Mouse (Mus musculus): ENCODE results near the gene Ppp5c. TPM values are rescaled to one million over a fixed set of nuclear protein-coding genes. Genes with fewer than 3 reads are reported as not detected.

The Ppp5c gene
- polyA plus RNA-seq, 1 experiment from 2014 or later = 103 TPM

- H3K4me2 ChIP-seq = no peak overlapping the region
- peaks cover 46% of the 10 kb centered on the region for H3K36me3 ChIP-seq (ENCODE audit: poor library complexity, severe bottlenecking)
- no peaks in the 10 kb centered on the region for H3K9me3 ChIP-seq (replicated peaks)
- no peaks in the 10 kb centered on the region for H3K27me3 ChIP-seq
- no peak for ATAC-seq
- H3K9ac ChIP-seq = peak overlapping the region; percentile 83; the same call in 1 of the 2 replicates
- H3K4me3 ChIP-seq = no peak overlapping the region
- peaks cover 31% of the 10 kb centered on the region for H3K4me1 ChIP-seq
- no peak overlapping the region for H3K27ac ChIP-seq
- WGBS = 90% methylated on average over 10 of the region's 10 CpGs
Measured at GRCm38 (mm10) chr7:17024814-17025504, 2.8 kb downstream of the Ppp5c start.

GRCm38 (mm10) chr7:17024141-17024540 lies 3.6 kb downstream of the Ppp5c start:
- peaks cover 54% of the 10 kb centered on the region for H3K36me3 ChIP-seq (ENCODE audit: poor library complexity, severe bottlenecking)

GRCm38 (mm10) chr7:17023701-17024100 lies 4.0 kb downstream of the Ppp5c start:
- peaks cover 31% of the 10 kb centered on the region for H3K4me1 ChIP-seq
- H3K4me3 ChIP-seq = no peak overlapping the region
- H3K27me3 ChIP-seq = no peaks in the 10 kb centered on the region
- H3K36me3 ChIP-seq (ENCODE audit: poor library complexity, severe bottlenecking) = peaks cover 57% of the 10 kb centered on the region
- no peak overlapping the region for H3K27ac ChIP-seq
- no peak overlapping the region for H3K4me2 ChIP-seq
- H3K9ac ChIP-seq = no peak overlapping the region
- no peak for ATAC-seq
- WGBS = 93% methylated on average over 4 of the region's 4 CpGs
- no peaks in the 10 kb centered on the region for H3K9me3 ChIP-seq (replicated peaks)

More at GRCm38 (mm10) chr7:17024141-17024540, 3.6 kb downstream of the Ppp5c start:
- no peaks in the 10 kb centered on the region for H3K27me3 ChIP-seq
- no peak for ATAC-seq
- WGBS = 94% methylated on average over 6 of the region's 6 CpGs
- no peak overlapping the region for H3K4me3 ChIP-seq
- H3K4me2 ChIP-seq = no peak overlapping the region
- H3K27ac ChIP-seq = no peak overlapping the region
- H3K4me1 ChIP-seq = peaks cover 31% of the 10 kb centered on the region
- 0 out of 2 replicates have a peak overlapping the region, but pooled peaks have one; percentile 3 for H3K9ac ChIP-seq
- no peaks in the 10 kb centered on the region for H3K9me3 ChIP-seq (replicated peaks)

- H3K36me3 ChIP-seq (ENCODE audit: poor library complexity, severe bottlenecking) = peaks cover 67% of the 10 kb centered on the region
- WGBS = 96% methylated on average over 15 of the region's 15 CpGs
Measured at GRCm38 (mm10) chr7:17022176-17022575, 5.5 kb downstream of the Ppp5c start.

GRCm38 (mm10) chr7:17019426-17020166 lies 8.1 kb downstream of the Ppp5c start:
- H3K4me1 ChIP-seq = peaks cover 18% of the 10 kb centered on the region
- H3K4me2 ChIP-seq = no peak overlapping the region
- H3K36me3 ChIP-seq (ENCODE audit: poor library complexity, severe bottlenecking) = peaks cover 86% of the 10 kb centered on the region
- H3K9ac ChIP-seq = no peak overlapping the region
- WGBS = 90% methylated on average over 7 of the region's 7 CpGs
- no peak for ATAC-seq
- H3K9me3 ChIP-seq (replicated peaks) = no peaks in the 10 kb centered on the region
- no peak overlapping the region for H3K27ac ChIP-seq
- no peak overlapping the region for H3K4me3 ChIP-seq
- H3K27me3 ChIP-seq = no peaks in the 10 kb centered on the region

More at GRCm38 (mm10) chr7:17022176-17022575, 5.5 kb downstream of the Ppp5c start:
- Histone ChIP-seq H3K9ac (no peak overlapping the region), H3K4me1 (peaks cover 38% of the 10 kb centered on the region), H3K27ac (no peak overlapping the region), H3K9me3 (replicated peaks) (no peaks in the 10 kb centered on the region), H3K4me2 (no peak overlapping the region), H3K27me3 (no peaks in the 10 kb centered on the region), H3K4me3 (no peak overlapping the region)
- no peak for ATAC-seq

- Histone ChIP-seq H3K27me3 (no peaks in the 10 kb centered on the region), H3K36me3 (ENCODE audit: poor library complexity, severe bottlenecking) (peaks cover 92% of the 10 kb centered on the region), H3K4me1 (peaks cover 16% of the 10 kb centered on the region), H3K27ac (peak overlapping the region; percentile 61; the same call in 1 of the 2 replicates), H3K9me3 (replicated peaks) (no peaks in the 10 kb centered on the region), H3K4me3 (no peak overlapping the region), H3K9ac (no peak overlapping the region), H3K4me2 (no peak overlapping the region)
- 83% methylated on average over 2 of the region's 2 CpGs for WGBS
- no peak for ATAC-seq
Measured at GRCm38 (mm10) chr7:17017921-17018320, 9.8 kb downstream of the Ppp5c start.

GRCm38 (mm10) chr7:17017036-17017435 lies 10.7 kb downstream of the Ppp5c start:
- ATAC-seq = peak; percentile 88
- no peaks in the 10 kb centered on the region for H3K27me3 ChIP-seq
- H3K27ac ChIP-seq = peak overlapping the region; percentile 61
- peaks cover 16% of the 10 kb centered on the region for H3K4me1 ChIP-seq
- WGBS = 67% methylated on average over 1 of the region's 1 CpGs
- no peak overlapping the region for H3K9ac ChIP-seq
- no peak overlapping the region for H3K4me3 ChIP-seq
- H3K9me3 ChIP-seq (replicated peaks) = no peaks in the 10 kb centered on the region
- H3K36me3 ChIP-seq (ENCODE audit: poor library complexity, severe bottlenecking) = peaks cover 92% of the 10 kb centered on the region
- no peak overlapping the region for H3K4me2 ChIP-seq

- ATAC-seq = no peak
Measured at GRCm38 (mm10) chr7:17015381-17015780, 12.3 kb downstream of the Ppp5c start.

GRCm38 (mm10) chr7:17011909-17012590 lies 15.7 kb downstream of the Ppp5c start:
- H3K4me2 ChIP-seq = no peak overlapping the region
- no peak overlapping the region for H3K4me3 ChIP-seq
- no peak overlapping the region for H3K9ac ChIP-seq
- no peaks in the 10 kb centered on the region for H3K27me3 ChIP-seq
- ATAC-seq = no peak
- no peak overlapping the region for H3K27ac ChIP-seq
- peaks cover 4% of the 10 kb centered on the region for H3K4me1 ChIP-seq
- no peaks in the 10 kb centered on the region for H3K9me3 ChIP-seq (replicated peaks)
- peaks cover 99% of the 10 kb centered on the region for H3K36me3 ChIP-seq (ENCODE audit: poor library complexity, severe bottlenecking)
- WGBS = 95% methylated on average over 7 of the region's 7 CpGs

More at GRCm38 (mm10) chr7:17015381-17015780, 12.3 kb downstream of the Ppp5c start:
- no peak overlapping the region for H3K4me3 ChIP-seq
- no peaks in the 10 kb centered on the region for H3K27me3 ChIP-seq
- no peak overlapping the region for H3K9ac ChIP-seq
- H3K27ac ChIP-seq = no peak overlapping the region
- H3K4me2 ChIP-seq = no peak overlapping the region
- peaks cover 92% of the 10 kb centered on the region for H3K36me3 ChIP-seq (ENCODE audit: poor library complexity, severe bottlenecking)
- peaks cover 13% of the 10 kb centered on the region for H3K4me1 ChIP-seq
- H3K9me3 ChIP-seq (replicated peaks) = no peaks in the 10 kb centered on the region
- WGBS = 82% methylated on average over 6 of the region's 6 CpGs

GRCm38 (mm10) chr7:17010010-17010347 lies 17.7 kb downstream of the Ppp5c start:
- no peak for ATAC-seq
- H3K36me3 ChIP-seq (ENCODE audit: poor library complexity, severe bottlenecking) = peaks cover 100% of the 10 kb centered on the region
- no peak overlapping the region for H3K9ac ChIP-seq
- H3K27ac ChIP-seq = no peak overlapping the region
- H3K9me3 ChIP-seq (replicated peaks) = no peaks in the 10 kb centered on the region
- WGBS = 94% methylated on average over 5 of the region's 5 CpGs
- H3K4me3 ChIP-seq = no peak overlapping the region
- H3K4me1 ChIP-seq = no peaks in the 10 kb centered on the region
- no peaks in the 10 kb centered on the region for H3K27me3 ChIP-seq
- no peak overlapping the region for H3K4me2 ChIP-seq

GRCm38 (mm10) chr7:17009326-17010009 lies 18.3 kb downstream of the Ppp5c start:
- H3K9ac ChIP-seq = no peak overlapping the region

More at GRCm38 (mm10) chr7:17009326-17010009, 18.3 kb downstream of the Ppp5c start:
- Histone ChIP-seq H3K27ac (no peak overlapping the region), H3K36me3 (ENCODE audit: poor library complexity, severe bottlenecking) (peaks cover 100% of the 10 kb centered on the region), H3K4me1 (no peaks in the 10 kb centered on the region), H3K4me3 (no peak overlapping the region), H3K4me2 (no peak overlapping the region), H3K9me3 (replicated peaks) (no peaks in the 10 kb centered on the region), H3K27me3 (no peaks in the 10 kb centered on the region)
- 97% methylated on average over 16 of the region's 16 CpGs for WGBS
- ATAC-seq = no peak

Measured in forebrain, embryonic 13.5 days (tissue).